In the genomic region with DNA sequence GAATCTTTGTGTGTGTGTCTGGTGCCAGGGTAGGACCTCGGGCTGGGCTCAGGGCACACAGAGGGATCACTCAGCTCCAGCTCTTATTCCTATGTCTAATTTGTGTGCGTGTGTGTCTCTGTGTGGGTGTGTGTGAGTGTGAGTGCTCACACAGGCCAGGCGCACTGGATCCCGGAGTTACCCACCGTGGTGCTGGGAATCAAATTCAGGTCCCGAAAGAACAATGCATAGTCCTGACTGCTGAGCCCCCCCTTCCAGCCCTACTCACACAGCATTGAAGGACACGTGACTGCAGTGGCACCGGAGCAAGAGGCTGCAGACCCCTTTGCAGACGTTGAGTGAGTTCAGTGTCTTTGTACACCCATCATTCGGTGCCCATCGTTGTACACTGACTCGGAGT, we compare ENCODE assay signal across 18 mouse cellular contexts. TPM values are rescaled to one million over a fixed set of nuclear protein-coding genes. Genes with fewer than 3 reads are reported as not detected.
DNase-seq lines count a peak whose midpoint lies in the region; ATAC-seq and TF ChIP-seq lines count a peak whose summit lies in the region.
"Had no signal": no experiment of that assay in that cellular context is flagged by ENCODE, and none has a peak within 500 bp of the region (broad histone marks: within the 10 kb centered on the region; RNA-seq: fewer than 3 reads in every experiment).

No protein-coding gene starts in this region.

- peaks cover 11% of the 10 kb centered on the region for H3K36me3 ChIP-seq in hindbrain, embryonic 13.5 days
- H3K36me3 ChIP-seq in hindbrain, postnatal 0 days (ENCODE audit: insufficient read depth, low read length) = no peaks in the 10 kb centered on the region
- peaks cover 23% of the 10 kb centered on the region for H3K36me3 ChIP-seq in midbrain, embryonic 10.5 days
- H3K36me3 ChIP-seq in midbrain, postnatal 0 days (ENCODE audit: insufficient read depth, low read length) = no peaks in the 10 kb centered on the region

- peak overlapping the region; percentile 72 for H3K4me3 ChIP-seq in gastrocnemius, adult 2 months
- H3K4me3 ChIP-seq in hindbrain, embryonic 13.5 days = no peak overlapping the region
- H3K4me3 ChIP-seq in hindbrain, postnatal 0 days (ENCODE audit: low read length) = no peak overlapping the region
- H3K4me3 ChIP-seq in midbrain, embryonic 10.5 days = 0 out of 2 replicates have a peak overlapping the region, but pooled peaks have one; percentile 49
- no peak overlapping the region for H3K4me3 ChIP-seq in midbrain, postnatal 0 days (ENCODE audit: low read depth, low read length)
- H3K4me3 ChIP-seq: layer of hippocampus, adult 2 months had no signal

- no peaks in the 10 kb centered on the region for H3K9me3 ChIP-seq in hindbrain, embryonic 13.5 days
- no peaks in the 10 kb centered on the region for H3K9me3 ChIP-seq in hindbrain, postnatal 0 days (ENCODE audit: low read length)
- no peaks in the 10 kb centered on the region for H3K9me3 ChIP-seq in midbrain, embryonic 10.5 days (replicated peaks)
- H3K9me3 ChIP-seq in midbrain, postnatal 0 days (ENCODE audit: low read length) = no peaks in the 10 kb centered on the region
- H3K9me3 ChIP-seq: midbrain, embryonic 12.5 days had no signal

- DNase-seq in gastrocnemius, adult 2 months = no peak
- DNase-seq in gastrocnemius, postnatal 10 days = no peak
- no peak for DNase-seq in hindbrain, postnatal 0 days (ENCODE audit: low spot score)
- DNase-seq in midbrain, embryonic 10.5 days (ENCODE audit: low spot score) = no peak
- no peak for DNase-seq in midbrain, postnatal 0 days (ENCODE audit: low spot score)
- no peak for DNase-seq in MN1 (ENCODE audit: low spot score)
- no peak for DNase-seq in left cerebral cortex, adult 18-20 months (ENCODE audit: low spot score in 2 of 2)
- DNase-seq: adrenal gland, adult 2 months; cerebellum, adult 9-11 months; gastrocnemius, postnatal 14 days; kidney, adult 2 months; lung, adult 2 months; right cerebral cortex, adult 18-20 months had no signal

- no peaks in the 10 kb centered on the region for H3K27me3 ChIP-seq in hindbrain, embryonic 13.5 days
- no peaks in the 10 kb centered on the region for H3K27me3 ChIP-seq in hindbrain, postnatal 0 days (ENCODE audit: insufficient read depth, low read length)
- H3K27me3 ChIP-seq in midbrain, embryonic 10.5 days (ENCODE audit: low read depth, poor library complexity, severe bottlenecking) = no peaks in the 10 kb centered on the region
- H3K27me3 ChIP-seq in midbrain, postnatal 0 days (ENCODE audit: insufficient read depth, low read length) = no peaks in the 10 kb centered on the region
- H3K27me3 ChIP-seq: midbrain, embryonic 12.5 days had no signal

- peaks cover 58% of the 10 kb centered on the region for H3K4me1 ChIP-seq in hindbrain, embryonic 13.5 days (replicated peaks)
- H3K4me1 ChIP-seq in hindbrain, postnatal 0 days (ENCODE audit: insufficient read depth, low read length) = peaks cover 23% of the 10 kb centered on the region
- H3K4me1 ChIP-seq in midbrain, embryonic 10.5 days = peaks cover 85% of the 10 kb centered on the region
- peaks cover 20% of the 10 kb centered on the region; the same call in 1 of the 2 replicates for H3K4me1 ChIP-seq in midbrain, postnatal 0 days (ENCODE audit: insufficient read depth, low read length)

- 93% methylated on average over 12 of the region's 12 CpGs for WGBS in hindbrain, embryonic 13.5 days
- 90% methylated on average over 12 of the region's 12 CpGs for WGBS in hindbrain, postnatal 0 days
- WGBS in midbrain, embryonic 10.5 days = 92% methylated on average over 12 of the region's 12 CpGs
- 95% methylated on average over 12 of the region's 12 CpGs for WGBS in midbrain, postnatal 0 days

- no peak overlapping the region for H3K9ac ChIP-seq in hindbrain, embryonic 13.5 days
- no peak overlapping the region for H3K9ac ChIP-seq in hindbrain, postnatal 0 days (replicated peaks; ENCODE audit: low read length)
- H3K9ac ChIP-seq in midbrain, postnatal 0 days (replicated peaks; ENCODE audit: low read length, poor library complexity, severe bottlenecking) = no peak overlapping the region
- H3K9ac ChIP-seq: midbrain, embryonic 12.5 days had no signal

- peak overlapping the region; percentile 95 for H3K27ac ChIP-seq in gastrocnemius, adult 2 months
- H3K27ac ChIP-seq in hindbrain, embryonic 13.5 days = peak overlapping the region; percentile 70
- no peak overlapping the region for H3K27ac ChIP-seq in hindbrain, postnatal 0 days
- peak overlapping the region; percentile 86; the same call in 1 of the 2 replicates for H3K27ac ChIP-seq in midbrain, embryonic 10.5 days (replicated peaks)
- no peak overlapping the region for H3K27ac ChIP-seq in midbrain, postnatal 0 days (ENCODE audit: low read depth, low read length)

- H3K4me2 ChIP-seq in hindbrain, embryonic 13.5 days = no peak overlapping the region; the same call in 1 of the 2 replicates
- no peak overlapping the region for H3K4me2 ChIP-seq in hindbrain, postnatal 0 days (ENCODE audit: low read depth, low read length)
- H3K4me2 ChIP-seq in midbrain, postnatal 0 days (ENCODE audit: low read depth, low read length, poor library complexity, severe bottlenecking) = no peak overlapping the region

- no peak for ATAC-seq in hindbrain, embryonic 13.5 days (ENCODE audit: low FRiP score)
- no peak for ATAC-seq in hindbrain, postnatal 0 days
- no peak for ATAC-seq in midbrain, postnatal 0 days (ENCODE audit: low FRiP score)
- ATAC-seq: forebrain, embryonic 16.5 days had no signal

- intact Hi-C loops in gastrocnemius, adult 2 months (cut with DNase I) = loop anchor here (1.0 kb wide), 1 partner anchor 16 kb away; no protein-coding TSS in a partner anchor

- no peak for TF ChIP-seq CTCF in gastrocnemius, adult 2 months (IDR thresholded peaks at IDR 0.05)
- TF ChIP-seq CTCF in hindbrain, postnatal 0 days (IDR thresholded peaks at IDR 0.05; ENCODE audit: low read depth) = no peak
- TF ChIP-seq CTCF in midbrain, postnatal 0 days (IDR thresholded peaks at IDR 0.05) = no peak

RNA-seq across cellular contexts. Expression of gene Wbp1l, which starts 26.1 kb away (rescaled TPM):
- 100 to 1,000 TPM in 1 of 2 experiments, 10 to 100 TPM in 1; 65.4 to 101 TPM for total RNA-seq in gastrocnemius, adult 2 months (2021)
- 10 to 100 TPM; 38.3 to 41.6 TPM for total RNA-seq in gastrocnemius, postnatal 10 days (2021)
- polyA plus RNA-seq in hindbrain, embryonic 13.5 days (2015; fragmentation: Nextera tagmentation; extraction: Ambion mirVana) = 42.2 and 44.5 TPM in 2 replicates
- 52.3 and 56.9 TPM in 2 replicates for total RNA-seq in hindbrain, postnatal 0 days (2014; rRNA removed)
- polyA plus RNA-seq in hindbrain, postnatal 0 days (2015; fragmentation: Nextera tagmentation; extraction: Ambion mirVana) = 30.3 and 31.6 TPM in 2 replicates
- 45.7 and 51.8 TPM in 2 replicates for polyA plus RNA-seq in midbrain, embryonic 10.5 days (2016; fragmentation: Nextera tagmentation; extraction: Ambion mirVana)
- total RNA-seq in midbrain, postnatal 0 days (2014; rRNA removed) = 44.2 and 44.8 TPM in 2 replicates
- 27.1 and 27.8 TPM in 2 replicates for polyA plus RNA-seq in midbrain, postnatal 0 days (2015; fragmentation: Nextera tagmentation; extraction: Ambion mirVana)
- 10 to 100 TPM; 34.9 to 37.9 TPM for total RNA-seq in left cerebral cortex, adult 18-20 months (2021)

RNA-seq across cellular contexts. Expression of gene Cyp17a1, which starts 48.0 kb away (rescaled TPM):
- not detected for total RNA-seq in gastrocnemius, adult 2 months (2021)
- total RNA-seq in gastrocnemius, postnatal 10 days (2021) = not detected
- not detected in 2 replicates for polyA plus RNA-seq in hindbrain, embryonic 13.5 days (2015; fragmentation: Nextera tagmentation; extraction: Ambion mirVana)
- not detected in 2 replicates for total RNA-seq in hindbrain, postnatal 0 days (2014; rRNA removed)
- polyA plus RNA-seq in hindbrain, postnatal 0 days (2015; fragmentation: Nextera tagmentation; extraction: Ambion mirVana) = not detected in 2 replicates
- not detected in 2 replicates for polyA plus RNA-seq in midbrain, embryonic 10.5 days (2016; fragmentation: Nextera tagmentation; extraction: Ambion mirVana)
- not detected in 2 replicates for total RNA-seq in midbrain, postnatal 0 days (2014; rRNA removed)
- polyA plus RNA-seq in midbrain, postnatal 0 days (2015; fragmentation: Nextera tagmentation; extraction: Ambion mirVana) = not detected in 2 replicates
- total RNA-seq in left cerebral cortex, adult 18-20 months (2021) = not detected
- total RNA-seq: gastrocnemius, postnatal 14 days; layer of hippocampus, adult 2 months; left cerebral cortex, postnatal 14 days had no signal
- polyA plus RNA-seq: midbrain, embryonic 12.5 days had no signal

RNA-seq across cellular contexts. Expression of gene Sfxn2, which starts 51.9 kb away (rescaled TPM):
- 1 to 10 TPM; 3.2 to 3.7 TPM for total RNA-seq in gastrocnemius, adult 2 months (2021)
- total RNA-seq in gastrocnemius, postnatal 10 days (2021) = 1 to 10 TPM; 5.5 to 7.3 TPM
- 10.3 and 12.6 TPM in 2 replicates for polyA plus RNA-seq in hindbrain, embryonic 13.5 days (2015; fragmentation: Nextera tagmentation; extraction: Ambion mirVana)
- 8.1 and 10.2 TPM in 2 replicates for total RNA-seq in hindbrain, postnatal 0 days (2014; rRNA removed)
- polyA plus RNA-seq in hindbrain, postnatal 0 days (2015; fragmentation: Nextera tagmentation; extraction: Ambion mirVana) = 12.0 and 13.0 TPM in 2 replicates
- polyA plus RNA-seq in midbrain, embryonic 10.5 days (2016; fragmentation: Nextera tagmentation; extraction: Ambion mirVana) = 17.0 and 18.1 TPM in 2 replicates
- 5.9 and 6.0 TPM in 2 replicates for total RNA-seq in midbrain, postnatal 0 days (2014; rRNA removed)
- polyA plus RNA-seq in midbrain, postnatal 0 days (2015; fragmentation: Nextera tagmentation; extraction: Ambion mirVana) = 9.5 and 9.8 TPM in 2 replicates
- total RNA-seq in left cerebral cortex, adult 18-20 months (2021) = 1 to 10 TPM; 3.5 to 5.6 TPM

RNA-seq across cellular contexts. Expression of gene Arl3, which starts 52.0 kb away (rescaled TPM):
- total RNA-seq in gastrocnemius, adult 2 months (2021) = 10 to 100 TPM; 64.0 to 67.7 TPM
- 10 to 100 TPM; 48.9 to 50.5 TPM for total RNA-seq in gastrocnemius, postnatal 10 days (2021)
- polyA plus RNA-seq in hindbrain, embryonic 13.5 days (2015; fragmentation: Nextera tagmentation; extraction: Ambion mirVana) = 212 and 220 TPM in 2 replicates
- 66.2 and 71.1 TPM in 2 replicates for total RNA-seq in hindbrain, postnatal 0 days (2014; rRNA removed)
- 220 and 224 TPM in 2 replicates for polyA plus RNA-seq in hindbrain, postnatal 0 days (2015; fragmentation: Nextera tagmentation; extraction: Ambion mirVana)
- 207 and 216 TPM in 2 replicates for polyA plus RNA-seq in midbrain, embryonic 10.5 days (2016; fragmentation: Nextera tagmentation; extraction: Ambion mirVana)
- 94.5 and 109 TPM in 2 replicates for total RNA-seq in midbrain, postnatal 0 days (2014; rRNA removed)
- 192 and 194 TPM in 2 replicates for polyA plus RNA-seq in midbrain, postnatal 0 days (2015; fragmentation: Nextera tagmentation; extraction: Ambion mirVana)
- 100 to 1,000 TPM; 122 to 128 TPM for total RNA-seq in left cerebral cortex, adult 18-20 months (2021)

Comparison
In these comparisons a context has a peak if more than half of its experiments do, and no peak if none do; other contexts are left out.
1. H3K27ac ChIP-seq: peak in gastrocnemius, adult 2 months (single experiment), hindbrain, embryonic 13.5 days (single experiment) and midbrain, embryonic 10.5 days (single experiment); none in hindbrain, postnatal 0 days (single experiment) and midbrain, postnatal 0 days (single experiment).
2. H3K4me3 ChIP-seq: peak in gastrocnemius, adult 2 months (single experiment) and midbrain, embryonic 10.5 days (single experiment); none in hindbrain, embryonic 13.5 days (single experiment), hindbrain, postnatal 0 days (single experiment) and midbrain, postnatal 0 days (single experiment).